Mouse (Mus musculus): Measurements from ENCODE around the gene Arpc3. TPM values are rescaled to one million over a fixed set of nuclear protein-coding genes. Genes with fewer than 3 reads are reported as not detected.

Gene Arpc3
- polyA plus RNA-seq, 1 experiment = 217 TPM

DNA sequence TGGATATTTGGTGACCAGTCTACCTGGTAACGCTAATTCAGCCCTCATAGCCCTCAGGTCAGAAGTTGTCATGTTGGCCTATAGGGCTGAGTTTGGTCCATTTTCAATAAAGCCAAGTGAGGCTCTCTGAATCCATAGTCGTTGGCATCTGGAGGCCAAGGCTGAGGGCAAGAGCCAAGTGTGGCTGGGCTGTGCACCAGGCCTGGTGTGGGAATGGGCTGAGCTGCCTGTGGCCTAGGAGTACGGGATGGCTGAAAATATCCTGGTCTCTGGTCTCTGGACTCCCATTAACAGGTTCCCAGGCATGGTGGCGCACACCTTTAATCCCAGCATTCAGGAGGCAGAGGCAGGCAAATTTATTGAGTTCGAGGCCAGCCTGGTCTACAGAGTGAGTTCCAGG, 1.7 kb upstream of the Arpc3 start:
- Histone ChIP-seq H3ac (ENCODE audit: control insufficient read depth, insufficient read length) (no peak overlapping the region), H3K4me3 (no peak overlapping the region), H3K79me2 (ENCODE audit: control insufficient read depth, insufficient read depth) (peaks cover 18% of the 10 kb centered on the region), H3K27me3 (ENCODE audit: control insufficient read depth, insufficient read depth, insufficient read length) (no peaks in the 10 kb centered on the region), H3K36me3 (ENCODE audit: control insufficient read depth, insufficient read depth) (no peaks in the 10 kb centered on the region), H3K4me2 (ENCODE audit: low read depth) (no peak overlapping the region)
- no peak for TF ChIP-seq MYOD1 (IDR thresholded peaks at IDR 0.05; ENCODE audit: control insufficient read depth in 1 of 3, insufficient read length in 2 of 3, low read depth in 2 of 3)

DNA sequence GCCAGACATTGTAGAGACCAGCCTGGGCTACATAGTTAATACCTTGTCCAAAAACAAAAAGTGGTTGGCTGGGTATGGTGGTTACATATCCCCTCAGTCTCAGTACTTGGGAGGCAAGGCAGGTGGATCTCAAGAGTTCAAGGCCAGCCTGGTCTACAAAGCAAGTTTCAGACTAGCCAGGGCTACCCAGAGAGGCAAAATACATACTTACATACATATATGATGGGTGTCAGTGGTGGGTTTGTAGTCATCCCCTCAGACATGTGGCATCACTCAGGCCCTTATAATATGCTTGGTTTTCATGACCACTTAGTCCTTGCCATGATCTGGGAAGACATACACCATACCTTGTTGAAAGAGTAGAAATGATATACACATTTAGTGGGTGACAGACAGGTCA, 1.0 kb upstream of the Arpc3 start:
- no peak for TF ChIP-seq USF1 (IDR thresholded peaks at IDR 0.05; ENCODE audit: low read depth)
- no peak for TF ChIP-seq E2F4 (IDR thresholded peaks at IDR 0.05; ENCODE audit: insufficient read depth)
- no peak for TF ChIP-seq POLR2AphosphoS2 (IDR thresholded peaks at IDR 0.05; ENCODE audit: insufficient read length, low read depth)
- TF ChIP-seq MYOD1 (IDR thresholded peaks at IDR 0.05; ENCODE audit: control insufficient read depth in 1 of 3, insufficient read length in 2 of 3, low read depth in 2 of 3) = no peak
- TF ChIP-seq REST (IDR thresholded peaks at IDR 0.05; ENCODE audit: insufficient read depth, insufficient read length) = no peak
- no peak for TF ChIP-seq TCF3 (IDR thresholded peaks at IDR 0.05; ENCODE audit: insufficient read length, low read depth)
- TF ChIP-seq POLR2A (IDR thresholded peaks at IDR 0.05; ENCODE audit: insufficient read length, low read depth) = no peak
- no peak for TF ChIP-seq MAX (IDR thresholded peaks at IDR 0.05; ENCODE audit: low read depth)
- no peak for TF ChIP-seq CEBPB (IDR thresholded peaks at IDR 0.05; ENCODE audit: insufficient read depth, poor library complexity, severe bottlenecking)
- H3K4me2 ChIP-seq (ENCODE audit: low read depth) = no peak overlapping the region
- peaks cover 18% of the 10 kb centered on the region for H3K79me2 ChIP-seq (ENCODE audit: control insufficient read depth, insufficient read depth)
- H3K36me3 ChIP-seq (ENCODE audit: control insufficient read depth, insufficient read depth) = no peaks in the 10 kb centered on the region
- no peak overlapping the region for H3ac ChIP-seq (ENCODE audit: control insufficient read depth, insufficient read length)
- no peak overlapping the region for H3K4me3 ChIP-seq
- H3K27me3 ChIP-seq (ENCODE audit: control insufficient read depth, insufficient read depth, insufficient read length) = no peaks in the 10 kb centered on the region

DNA sequence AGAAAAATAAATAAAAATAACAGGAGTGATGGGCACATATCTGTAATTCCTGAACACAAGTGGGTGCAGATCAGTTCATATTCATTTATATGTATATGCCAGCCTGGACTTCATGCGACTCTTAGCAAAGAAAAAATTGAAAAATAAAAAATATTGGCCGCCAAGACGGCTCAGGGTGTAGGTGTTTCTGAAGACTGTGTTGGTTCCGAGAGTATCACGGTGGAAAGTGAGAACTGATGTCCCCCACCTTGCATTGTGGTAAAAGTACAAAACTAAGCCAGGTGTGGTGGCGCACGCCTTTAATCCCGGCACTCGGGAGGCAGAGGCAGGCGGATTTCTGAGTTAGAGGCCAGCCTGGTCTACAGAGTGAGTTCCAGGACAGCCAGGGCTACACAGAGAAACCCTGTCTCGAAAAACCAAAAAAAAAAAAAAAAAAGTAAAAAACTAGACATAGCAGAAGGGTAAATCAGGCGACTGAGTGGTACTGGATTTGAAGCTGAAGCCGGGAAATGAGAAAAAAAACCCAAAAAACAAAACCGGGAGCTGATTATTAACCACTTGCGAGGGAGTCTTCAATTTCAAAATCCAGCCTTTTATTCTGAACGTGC, 396 bp upstream of the Arpc3 start:
- peak overlapping the region; percentile 78 for H3K4me2 ChIP-seq (ENCODE audit: low read depth)
- H3K4me3 ChIP-seq = peak overlapping the region; percentile 68
- no peaks in the 10 kb centered on the region for H3K36me3 ChIP-seq (ENCODE audit: control insufficient read depth, insufficient read depth)
- no peaks in the 10 kb centered on the region for H3K27me3 ChIP-seq (ENCODE audit: control insufficient read depth, insufficient read depth, insufficient read length)
- TF ChIP-seq MYOD1 (IDR thresholded peaks at IDR 0.05; ENCODE audit: control insufficient read depth in 1 of 3, insufficient read length in 2 of 3, low read depth in 2 of 3) (no peak), CEBPB (IDR thresholded peaks at IDR 0.05; ENCODE audit: insufficient read depth, poor library complexity, severe bottlenecking) (no peak)
- peaks cover 18% of the 10 kb centered on the region for H3K79me2 ChIP-seq (ENCODE audit: control insufficient read depth, insufficient read depth)
- peak overlapping the region; percentile 22 for H3ac ChIP-seq (ENCODE audit: control insufficient read depth, insufficient read length)

DNA sequence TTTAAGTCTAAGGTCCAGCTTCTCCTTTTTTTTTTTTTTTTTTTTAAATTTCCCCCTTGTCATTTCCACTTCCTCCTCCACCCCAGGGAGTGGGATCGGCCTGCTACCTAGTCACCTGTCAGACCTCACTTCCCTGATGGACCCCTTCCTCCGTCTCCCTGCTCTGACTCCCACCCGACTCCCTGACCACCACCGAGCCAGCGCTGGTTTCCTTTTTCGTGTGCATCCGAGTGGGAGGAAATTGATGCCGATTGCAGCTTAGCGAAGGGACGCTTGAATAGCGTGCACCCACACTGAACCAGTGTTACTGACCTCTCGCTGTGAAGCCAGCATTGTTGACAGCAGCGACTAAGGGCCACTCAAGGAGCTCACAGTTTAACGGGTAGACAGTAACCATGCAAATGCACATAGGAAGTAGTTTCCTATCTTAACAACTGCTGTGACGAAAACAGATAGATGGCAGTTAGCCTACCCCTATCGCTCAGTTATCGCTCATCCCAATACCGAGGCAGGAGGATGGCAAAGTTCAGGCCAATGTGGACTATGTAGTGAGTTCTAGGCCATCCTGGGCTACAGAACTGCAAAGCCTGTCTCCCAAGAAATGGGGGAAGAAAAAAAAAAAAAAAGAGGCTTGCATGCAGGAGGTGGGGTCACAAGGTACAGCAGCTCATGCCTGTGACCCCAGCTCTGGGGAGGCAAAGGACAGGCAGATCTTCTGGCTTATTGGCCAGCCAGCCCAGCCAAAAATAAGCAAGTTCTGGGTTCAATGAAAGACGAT, 738 bp downstream of the Arpc3 start:
- TF ChIP-seq TCF3 (IDR thresholded peaks at IDR 0.05; ENCODE audit: insufficient read length, low read depth) (no peak), SRF (IDR thresholded peaks at IDR 0.05; ENCODE audit: control insufficient read depth, insufficient read length, low read depth) (no peak), USF1 (IDR thresholded peaks at IDR 0.05; ENCODE audit: low read depth) (no peak), MAX (IDR thresholded peaks at IDR 0.05; ENCODE audit: low read depth) (no peak), POLR2A (IDR thresholded peaks at IDR 0.05; ENCODE audit: insufficient read length, low read depth) (no peak), REST (IDR thresholded peaks at IDR 0.05; ENCODE audit: insufficient read depth, insufficient read length) (no peak), E2F4 (IDR thresholded peaks at IDR 0.05; ENCODE audit: insufficient read depth) (no peak), MYOG (IDR thresholded peaks at IDR 0.05; ENCODE audit: control insufficient read depth in 1 of 3, insufficient read depth in 1 of 3, insufficient read length in 2 of 3, low read depth in 2 of 3) (no peak), POLR2AphosphoS2 (IDR thresholded peaks at IDR 0.05; ENCODE audit: insufficient read length, low read depth) (no peak), CEBPB (IDR thresholded peaks at IDR 0.05; ENCODE audit: insufficient read depth, poor library complexity, severe bottlenecking) (no peak), TCF12 (IDR thresholded peaks at IDR 0.05; ENCODE audit: insufficient read depth, poor library complexity, severe bottlenecking) (no peak), MYOD1 (IDR thresholded peaks at IDR 0.05; ENCODE audit: control insufficient read depth in 1 of 3, insufficient read length in 2 of 3, low read depth in 2 of 3) (no peak)
- H3K4me3 ChIP-seq = peak overlapping the region; percentile 68
- H3K4me2 ChIP-seq (ENCODE audit: low read depth) = peak overlapping the region; percentile 94
- H3K27me3 ChIP-seq (ENCODE audit: control insufficient read depth, insufficient read depth, insufficient read length) = no peaks in the 10 kb centered on the region
- H3K36me3 ChIP-seq (ENCODE audit: control insufficient read depth, insufficient read depth) = peaks cover under 1% of the 10 kb centered on the region
- peak overlapping the region; percentile 22 for H3ac ChIP-seq (ENCODE audit: control insufficient read depth, insufficient read length)
- peaks cover 18% of the 10 kb centered on the region for H3K79me2 ChIP-seq (ENCODE audit: control insufficient read depth, insufficient read depth)

DNA sequence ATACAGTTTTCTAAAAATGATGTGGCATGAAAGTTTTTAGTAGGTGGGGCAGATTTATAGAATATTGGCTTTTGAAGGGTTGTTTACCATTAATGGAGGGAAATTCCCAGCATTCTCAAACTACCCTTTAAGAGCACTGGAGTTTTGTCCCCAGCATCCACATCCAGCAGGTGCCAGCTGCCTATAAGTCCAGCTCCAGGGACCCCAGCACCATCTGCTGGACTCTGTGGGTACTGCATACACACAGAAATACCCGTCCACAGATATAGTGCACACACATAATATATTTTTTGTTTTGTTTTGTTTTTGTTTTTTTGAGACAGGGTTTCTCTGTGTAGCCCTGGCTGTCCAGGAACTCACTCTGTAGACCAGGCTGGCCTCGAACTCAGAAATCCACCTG, 2.2 kb downstream of the Arpc3 start:
- no peak for TF ChIP-seq MAX (IDR thresholded peaks at IDR 0.05; ENCODE audit: low read depth)
- TF ChIP-seq TCF3 (IDR thresholded peaks at IDR 0.05; ENCODE audit: insufficient read length, low read depth) = no peak
- peak in 1 of 3 experiments; percentile 24 for TF ChIP-seq MYOD1 (IDR thresholded peaks at IDR 0.05; ENCODE audit: control insufficient read depth in 1 of 3, insufficient read length in 2 of 3, low read depth in 2 of 3)
- TF ChIP-seq MYOG (IDR thresholded peaks at IDR 0.05; ENCODE audit: control insufficient read depth in 1 of 3, insufficient read depth in 1 of 3, insufficient read length in 2 of 3, low read depth in 2 of 3) = peak in 1 of 3 experiments; percentile 4
- H3K36me3 ChIP-seq (ENCODE audit: control insufficient read depth, insufficient read depth) = peaks cover 7% of the 10 kb centered on the region
- no peaks in the 10 kb centered on the region for H3K27me3 ChIP-seq (ENCODE audit: control insufficient read depth, insufficient read depth, insufficient read length)
- peaks cover 18% of the 10 kb centered on the region for H3K79me2 ChIP-seq (ENCODE audit: control insufficient read depth, insufficient read depth)
- H3K4me2 ChIP-seq (ENCODE audit: low read depth) = no peak overlapping the region
- no peak overlapping the region for H3ac ChIP-seq (ENCODE audit: control insufficient read depth, insufficient read length)
- H3K4me3 ChIP-seq = no peak overlapping the region

All from myocyte (in vitro differentiated cells).